Mouse (Mus musculus): ENCODE results near the gene Dus1l. TPM values are rescaled to one million over a fixed set of nuclear protein-coding genes. Genes with fewer than 3 reads are reported as not detected.
A peak's percentile ranks its signal among the peaks of the same experiment; 100 is the strongest.
"Not testable (repeated sequence)": the region's sequence is repeated elsewhere in the genome, so short reads cannot be mapped to it uniquely, and the experiment has no call there.

The Dus1l gene
- polyA plus RNA-seq (2015; fragmentation: Nextera tagmentation; extraction: Ambion mirVana): 45.4 and 52.4 TPM in 2 replicates

DNA sequence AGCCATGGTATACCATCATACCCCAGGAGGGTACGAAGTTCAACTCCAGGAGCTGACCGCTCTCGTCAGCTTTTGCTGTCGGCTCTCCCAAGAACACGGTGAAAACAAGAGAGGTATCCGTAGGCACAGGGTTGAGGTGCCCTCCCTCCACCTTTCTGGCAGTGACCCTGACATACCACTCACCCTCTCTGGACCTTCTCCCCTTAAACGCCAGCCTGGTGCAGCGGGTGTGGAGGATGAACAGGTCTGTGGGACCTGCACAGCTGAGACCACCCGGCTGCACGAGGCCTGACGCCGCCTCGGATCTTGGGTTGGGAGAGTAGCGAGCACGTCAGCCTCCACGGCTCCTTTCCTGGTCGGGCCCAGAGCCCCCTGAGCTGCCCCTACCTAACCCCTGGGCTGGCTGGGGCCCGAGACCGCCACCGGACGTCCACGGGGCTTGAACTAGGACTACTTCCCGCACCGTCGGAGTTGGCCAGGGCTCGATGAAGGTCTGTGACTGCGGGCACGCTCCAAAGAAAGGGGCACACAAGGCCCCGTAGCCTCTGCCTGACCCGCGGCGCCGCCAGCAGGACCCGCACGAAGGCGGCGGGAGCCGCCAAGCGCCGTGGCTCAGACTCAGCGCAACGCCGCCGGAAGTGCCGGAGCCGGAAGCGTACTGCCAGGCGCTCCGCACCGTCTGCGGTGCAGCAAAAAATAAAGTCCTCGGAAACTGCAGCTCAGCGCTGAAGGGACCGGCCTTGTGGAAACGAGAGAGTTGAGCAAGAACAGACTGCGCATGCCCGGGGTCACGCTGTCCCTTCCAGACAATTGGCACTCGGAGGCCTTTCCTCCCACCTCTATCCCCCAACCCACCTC lies at the start of gene Dus1l:
TSS of gene Dus1l (minus strand) at position 648 of the 858 bp plus-strand sequence.
- H3K9me3 ChIP-seq (replicated peaks): no peaks in the 10 kb centered on the region
- H3K4me3 ChIP-seq (replicated peaks): peak within 1 kb of the TSS; percentile 98
- ATAC-seq (ENCODE audit: low FRiP score): peak; percentile 87
- H3K27ac ChIP-seq (replicated peaks): peak within 1 kb of the TSS; percentile 84
- H3K4me2 ChIP-seq: peak within 1 kb of the TSS; percentile 99
- WGBS: 2% methylated on average over 59 of the region's 59 CpGs
- H3K9ac ChIP-seq (replicated peaks): peak within 1 kb of the TSS; percentile 95
- peaks cover 24% of the 10 kb centered on the region for H3K4me1 ChIP-seq
- H3K27me3 ChIP-seq (replicated peaks): no peaks in the 10 kb centered on the region
- H3K36me3 ChIP-seq: peaks cover 32% of the 10 kb centered on the region

GRCm38 (mm10) chr11:120844329-120844728 lies 48.1 kb upstream of the Dus1l start:
- 87% methylated on average over 4 of the region's 4 CpGs for WGBS
- Histone ChIP-seq H3K9ac (replicated peaks) (no peak overlapping the region), H3K4me3 (replicated peaks) (no peak overlapping the region), H3K4me2 (no peak overlapping the region), H3K27me3 (replicated peaks) (no peaks in the 10 kb centered on the region), H3K9me3 (replicated peaks) (no peaks in the 10 kb centered on the region), H3K27ac (replicated peaks) (no peak overlapping the region), H3K4me1 (no peaks in the 10 kb centered on the region), H3K36me3 (no peaks in the 10 kb centered on the region)
- ATAC-seq (ENCODE audit: low FRiP score): no peak

DNA sequence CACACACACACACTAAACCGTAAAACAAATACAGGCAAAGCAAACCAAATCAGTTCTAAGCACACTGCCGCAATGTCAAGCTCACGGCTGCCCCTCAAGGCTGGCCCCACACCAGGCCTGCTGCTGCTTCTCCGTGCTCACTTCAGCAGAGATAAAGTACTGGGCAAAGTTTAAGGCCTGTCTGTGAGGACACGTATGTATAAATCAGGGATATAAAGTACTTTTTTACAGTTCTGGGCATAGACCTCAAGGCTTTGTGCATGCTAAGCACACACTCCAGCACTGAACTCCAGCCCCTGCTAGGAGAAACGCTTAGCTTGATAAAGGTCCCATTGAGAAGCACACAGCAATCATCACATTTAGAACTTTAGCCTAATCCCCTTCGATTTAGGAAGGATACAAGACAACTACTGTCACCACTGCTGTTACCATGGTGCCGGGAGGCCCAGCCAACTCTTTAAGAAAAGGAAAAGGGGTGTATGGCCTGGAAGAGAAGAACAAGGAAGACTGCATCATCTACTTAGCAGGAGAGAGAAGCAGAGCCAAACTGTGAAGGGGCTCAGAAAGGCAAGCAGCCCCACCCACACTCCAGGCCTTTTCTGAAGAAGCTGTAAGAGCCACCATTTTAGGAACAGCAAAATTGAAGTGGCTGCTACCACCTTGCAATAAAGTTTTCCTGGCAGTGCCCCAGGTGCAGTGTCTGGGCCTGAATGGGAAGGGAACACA lies 37.5 kb upstream of the Dus1l start:
- H3K4me2 ChIP-seq: no peak overlapping the region; the same call in 1 of the 2 replicates
- peak overlapping the region; percentile 69 for H3K27ac ChIP-seq (replicated peaks)
- H3K9me3 ChIP-seq (replicated peaks): no peaks in the 10 kb centered on the region
- H3K9ac ChIP-seq (replicated peaks): no peak overlapping the region
- WGBS: 38% methylated on average over 8 of the region's 8 CpGs
- H3K4me3 ChIP-seq (replicated peaks): no peak overlapping the region
- no peaks in the 10 kb centered on the region for H3K36me3 ChIP-seq
- ATAC-seq (ENCODE audit: low FRiP score): peak; percentile 82
- H3K27me3 ChIP-seq (replicated peaks): no peaks in the 10 kb centered on the region
- peaks cover 11% of the 10 kb centered on the region for H3K4me1 ChIP-seq

- 88% methylated on average over 5 of the region's 5 CpGs for WGBS
- H3K9me3 ChIP-seq (replicated peaks); H3K4me3 ChIP-seq (replicated peaks); H3K9ac ChIP-seq (replicated peaks); H3K27me3 ChIP-seq (replicated peaks); H3K36me3 ChIP-seq; H3K4me2 ChIP-seq; ATAC-seq (ENCODE audit: low FRiP score): not testable (repeated sequence)
- H3K27ac ChIP-seq (replicated peaks): peak overlapping the region; percentile 69; the same call in 1 of the 2 replicates
- peaks cover 11% of the 10 kb centered on the region for H3K4me1 ChIP-seq
Measured at GRCm38 (mm10) chr11:120832962-120833361, 36.8 kb upstream of the Dus1l start.

DNA sequence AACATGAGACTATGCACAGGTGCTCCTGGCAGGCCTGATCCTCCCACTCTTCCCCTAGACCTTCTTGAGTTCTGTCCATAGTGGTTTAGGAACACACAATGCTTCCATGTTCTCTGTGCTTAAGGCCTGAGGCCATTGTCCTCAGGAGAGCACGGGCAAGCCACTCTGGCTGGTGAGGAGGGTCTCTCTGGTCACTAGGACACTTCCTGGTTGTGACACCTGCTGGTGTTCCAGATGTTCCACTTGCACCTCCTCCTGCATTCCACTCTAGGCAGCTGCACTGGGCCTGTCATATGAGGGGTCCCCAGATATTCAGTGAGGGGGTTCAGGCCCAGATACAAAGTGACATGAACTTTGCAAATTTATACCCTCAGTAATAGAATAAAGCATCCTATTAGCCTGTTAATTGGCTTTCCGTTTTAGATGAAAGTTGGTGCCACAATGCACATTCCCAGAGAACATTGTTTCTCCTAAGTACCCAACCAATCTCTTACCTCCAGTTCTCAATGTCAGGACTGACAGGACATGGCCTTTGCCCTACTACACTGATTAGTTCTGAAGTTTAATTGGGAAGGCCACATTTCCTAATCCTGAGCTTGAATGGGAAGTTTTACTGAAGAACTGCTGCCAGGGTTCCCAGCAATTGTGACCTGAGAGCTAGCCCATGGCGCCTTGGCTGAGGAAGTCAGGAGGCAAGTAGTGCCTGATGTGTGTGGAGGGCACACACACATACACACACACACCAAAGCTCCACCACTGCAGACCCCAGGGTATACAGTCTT lies 35.6 kb upstream of the Dus1l start:
- whole genome bisulfite sequencing: 94% methylated on average over 3 of the region's 3 CpGs
- Histone ChIP-seq H3K27ac (replicated peaks) (no peak overlapping the region), H3K4me2 (no peak overlapping the region), H3K36me3 (no peaks in the 10 kb centered on the region), H3K4me3 (replicated peaks) (no peak overlapping the region), H3K9me3 (replicated peaks) (no peaks in the 10 kb centered on the region), H3K9ac (replicated peaks) (no peak overlapping the region), H3K4me1 (peaks cover 11% of the 10 kb centered on the region), H3K27me3 (replicated peaks) (no peaks in the 10 kb centered on the region)
- no peak for ATAC-seq (ENCODE audit: low FRiP score)

- 87% methylated on average over 12 of the region's 12 CpGs for WGBS
- no peak overlapping the region for H3K9ac ChIP-seq (replicated peaks)
- peaks cover 18% of the 10 kb centered on the region for H3K4me1 ChIP-seq
- no peak overlapping the region for H3K4me3 ChIP-seq (replicated peaks)
- H3K4me2 ChIP-seq: no peak overlapping the region
- no peak for ATAC-seq (ENCODE audit: low FRiP score)
- no peaks in the 10 kb centered on the region for H3K27me3 ChIP-seq (replicated peaks)
- H3K27ac ChIP-seq (replicated peaks): no peak overlapping the region
- no peaks in the 10 kb centered on the region; the same call in 1 of the 2 replicates for H3K36me3 ChIP-seq
- no peaks in the 10 kb centered on the region for H3K9me3 ChIP-seq (replicated peaks)
Measured at GRCm38 (mm10) chr11:120830686-120831085, 34.5 kb upstream of the Dus1l start.

GRCm38 (mm10) chr11:120829757-120830532 lies 33.7 kb upstream of the Dus1l start:
- Histone ChIP-seq H3K27me3 (replicated peaks) (no peaks in the 10 kb centered on the region), H3K36me3 (no peaks in the 10 kb centered on the region; the same call in 1 of the 2 replicates), H3K4me3 (replicated peaks) (no peak overlapping the region), H3K27ac (replicated peaks) (no peak overlapping the region), H3K9me3 (replicated peaks) (no peaks in the 10 kb centered on the region), H3K9ac (replicated peaks) (no peak overlapping the region), H3K4me1 (peaks cover 25% of the 10 kb centered on the region), H3K4me2 (no peak overlapping the region)
- no peak for ATAC-seq (ENCODE audit: low FRiP score)
- WGBS: 89% methylated on average over 10 of the region's 10 CpGs

GRCm38 (mm10) chr11:120828416-120828815 lies 32.2 kb upstream of the Dus1l start:
- Histone ChIP-seq H3K27me3 (replicated peaks) (no peaks in the 10 kb centered on the region), H3K36me3 (no peaks in the 10 kb centered on the region; the same call in 1 of the 2 replicates), H3K9ac (replicated peaks) (no peak overlapping the region), H3K4me3 (replicated peaks) (no peak overlapping the region), H3K27ac (replicated peaks) (no peak overlapping the region), H3K9me3 (replicated peaks) (no peaks in the 10 kb centered on the region), H3K4me1 (peaks cover 15% of the 10 kb centered on the region), H3K4me2 (no peak overlapping the region)
- WGBS: 82% methylated on average over 4 of the region's 4 CpGs
- ATAC-seq (ENCODE audit: low FRiP score): no peak

GRCm38 (mm10) chr11:120826016-120826953 lies 30.1 kb upstream of the Dus1l start:
- peaks cover 1% of the 10 kb centered on the region for H3K36me3 ChIP-seq
- H3K4me1 ChIP-seq: peaks cover 33% of the 10 kb centered on the region
- no peak overlapping the region for H3K4me2 ChIP-seq
- no peaks in the 10 kb centered on the region for H3K27me3 ChIP-seq (replicated peaks)
- peak overlapping the region; percentile 100 for H3K27ac ChIP-seq (replicated peaks)
- ATAC-seq (ENCODE audit: low FRiP score): no peak
- H3K4me3 ChIP-seq (replicated peaks): no peak overlapping the region
- WGBS: 83% methylated on average over 8 of the region's 8 CpGs
- H3K9ac ChIP-seq (replicated peaks): peak overlapping the region; percentile 24; the same call in 1 of the 2 replicates
- H3K9me3 ChIP-seq (replicated peaks): no peaks in the 10 kb centered on the region

GRCm38 (mm10) chr11:120825289-120825863 lies 29.2 kb upstream of the Dus1l start:
- 49% methylated on average over 4 of the region's 4 CpGs for WGBS
- ATAC-seq (ENCODE audit: low FRiP score): no peak

More at GRCm38 (mm10) chr11:120825289-120825863, 29.2 kb upstream of the Dus1l start:
- Histone ChIP-seq H3K4me3 (replicated peaks) (peak overlapping the region; percentile 82), H3K27ac (replicated peaks) (peak overlapping the region; percentile 100), H3K4me1 (peaks cover 42% of the 10 kb centered on the region), H3K36me3 (peaks cover 10% of the 10 kb centered on the region), H3K4me2 (peak overlapping the region; percentile 78), H3K9me3 (replicated peaks) (no peaks in the 10 kb centered on the region), H3K9ac (replicated peaks) (peak overlapping the region; percentile 92), H3K27me3 (replicated peaks) (no peaks in the 10 kb centered on the region)

Data from neural tube, embryonic 15.5 days (tissue).